Mouse (Mus musculus): Measurements from ENCODE around the gene Hdac1.

The Hdac1 gene

DNA sequence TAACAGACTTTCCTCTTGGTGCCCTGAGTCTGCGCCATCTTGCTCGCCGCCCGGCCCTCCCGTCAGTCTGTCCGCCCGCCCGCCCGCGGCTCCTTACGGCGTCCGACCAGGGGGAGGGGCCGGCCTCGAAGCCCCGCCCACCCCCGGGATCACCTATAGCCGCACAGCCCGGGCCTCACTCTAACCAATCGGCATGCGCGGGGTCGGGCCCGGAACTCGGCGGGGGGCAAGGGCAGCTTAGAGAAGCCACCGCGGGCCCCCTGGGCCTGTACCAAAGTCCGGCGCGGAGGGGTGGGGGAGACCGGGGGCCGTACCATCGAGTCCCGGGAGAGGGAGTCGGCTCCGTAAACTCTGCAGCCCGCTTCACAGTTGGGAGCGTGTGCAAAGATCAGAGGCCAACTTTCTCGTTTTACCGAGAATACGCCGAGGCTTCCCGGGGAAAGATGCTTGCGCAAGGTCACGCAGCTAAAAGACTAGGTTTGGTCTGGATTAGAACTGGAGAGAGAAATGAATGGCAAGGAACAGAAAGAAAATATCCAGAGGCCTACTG lies at the start of gene Hdac1:
Gene Hdac1 (minus strand): TSS at position 122 of the 550 bp plus-strand sequence.
- peak; percentile 98 to 99 for DNase-seq

- DNase-seq, result no peak
These were observed 46.4 kb upstream of the Hdac1 start for GRCm38 (mm10) chr4:129588865-129589264.

- DNase-seq, result no peak
These were observed 44.4 kb upstream of the Hdac1 start for GRCm38 (mm10) chr4:129586943-129587342.

GRCm38 (mm10) chr4:129585773-129586172 lies 43.3 kb upstream of the Hdac1 start:
- DNase-seq, result no peak

GRCm38 (mm10) chr4:129584884-129585608 lies 42.5 kb upstream of the Hdac1 start:
- peak; percentile 81 to 87 for DNase-seq

- DNase-seq, result no peak
These were observed 41.9 kb upstream of the Hdac1 start for GRCm38 (mm10) chr4:129584370-129584769.

GRCm38 (mm10) chr4:129582251-129582650 lies 39.7 kb upstream of the Hdac1 start:
- no peak for DNase-seq

DNA sequence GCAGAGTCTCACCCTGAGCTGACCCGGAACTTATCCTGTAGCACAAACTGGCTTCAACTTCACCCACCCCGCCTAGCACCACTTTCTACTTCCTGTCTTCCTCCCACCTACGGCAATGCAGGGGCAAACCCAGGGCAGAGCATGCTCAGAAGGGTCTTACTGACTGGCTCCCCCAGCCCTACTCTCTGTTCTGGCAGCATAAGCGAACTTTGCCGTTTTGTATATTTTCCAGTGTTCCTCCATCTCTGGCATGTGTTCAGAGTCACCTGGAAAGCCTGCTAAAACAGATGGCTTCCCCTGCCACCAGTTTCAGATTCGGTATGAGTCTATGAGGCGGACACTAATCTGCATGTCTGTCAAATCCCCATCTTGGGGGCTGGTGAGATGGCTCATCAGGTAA lies 37.8 kb upstream of the Hdac1 start:
- no peak for DNase-seq

- no peak for DNase-seq
These were observed 36.0 kb upstream of the Hdac1 start, which contains the start of gene Fam167b for GRCm38 (mm10) chr4:129578466-129578865. Fam167b (minus strand) TSS chr4:129578549.

DNA sequence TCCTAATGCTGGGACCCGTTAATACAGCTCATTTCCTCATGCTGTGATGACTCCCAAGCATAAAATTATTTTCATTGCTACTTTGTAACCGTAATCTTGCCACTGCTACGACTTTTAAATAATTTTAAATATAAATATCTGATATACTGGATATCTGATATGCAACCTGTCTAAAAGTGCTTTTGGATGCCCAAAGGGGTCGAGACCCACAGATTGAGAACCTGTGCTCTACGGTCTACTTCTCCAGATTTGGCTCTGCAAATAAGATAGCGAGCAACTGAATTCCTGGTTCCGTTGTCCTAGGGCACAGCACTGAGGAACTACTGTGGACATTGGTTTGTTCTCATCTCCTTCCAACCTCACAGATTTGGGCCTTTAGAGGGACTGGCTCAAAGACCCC lies 35.2 kb upstream of the Hdac1 start:
- no peak for DNase-seq

GRCm38 (mm10) chr4:129576863-129577491 lies 34.5 kb upstream of the Hdac1 start:
- peak; percentile 67 to 69 for DNase-seq

- DNase-seq, result peak; percentile 26 to 45
These were observed 32.8 kb upstream of the Hdac1 start for GRCm38 (mm10) chr4:129575171-129575844.

DNA sequence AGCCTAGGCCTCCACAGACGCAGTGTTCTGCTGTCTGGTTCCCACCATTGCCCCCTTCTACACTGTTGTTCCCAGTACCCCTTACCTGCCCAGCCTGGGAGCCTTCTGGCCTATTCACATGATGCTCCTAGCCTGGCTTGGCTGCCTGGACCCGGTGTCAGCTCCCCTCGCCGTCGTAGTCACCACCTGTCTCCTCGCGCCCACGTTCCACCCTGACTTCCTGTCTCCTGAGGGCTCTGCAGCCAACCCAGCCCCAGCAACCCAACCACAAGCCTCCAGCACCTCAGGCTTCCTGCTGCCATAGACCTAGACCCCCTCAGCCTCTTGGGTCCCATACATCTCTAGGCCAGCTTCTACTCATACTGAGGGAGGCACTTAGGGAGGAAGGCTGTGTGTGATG lies 30.9 kb upstream of the Hdac1 start, which contains the start of gene Lck:
Gene Lck (minus strand): TSS at position 212 of the 400 bp plus-strand sequence.
- DNase-seq, result no peak

DNA sequence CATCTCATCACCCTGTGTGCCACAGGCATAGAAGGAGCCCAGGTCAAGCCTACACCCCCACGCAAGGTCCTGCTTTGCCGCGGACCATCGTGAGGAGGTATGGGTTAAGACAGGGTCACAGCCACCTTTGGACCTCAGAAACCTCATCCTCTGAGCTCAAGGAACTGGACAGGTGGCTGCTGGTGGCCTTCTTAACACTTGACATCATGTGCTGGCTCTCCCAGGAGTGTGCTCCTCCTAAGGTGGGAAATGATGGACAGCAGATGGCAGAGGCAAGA lies 30.5 kb upstream of the Hdac1 start:
- DNase-seq, result no peak

- no peak for DNase-seq
These were observed 30.0 kb upstream of the Hdac1 start for GRCm38 (mm10) chr4:129572236-129573092.

- no peak for DNase-seq
These were observed 29.1 kb upstream of the Hdac1 start for GRCm38 (mm10) chr4:129571551-129572084.

- DNase-seq, result no peak
These were observed 27.5 kb upstream of the Hdac1 start for GRCm38 (mm10) chr4:129570028-129570427.

DNA sequence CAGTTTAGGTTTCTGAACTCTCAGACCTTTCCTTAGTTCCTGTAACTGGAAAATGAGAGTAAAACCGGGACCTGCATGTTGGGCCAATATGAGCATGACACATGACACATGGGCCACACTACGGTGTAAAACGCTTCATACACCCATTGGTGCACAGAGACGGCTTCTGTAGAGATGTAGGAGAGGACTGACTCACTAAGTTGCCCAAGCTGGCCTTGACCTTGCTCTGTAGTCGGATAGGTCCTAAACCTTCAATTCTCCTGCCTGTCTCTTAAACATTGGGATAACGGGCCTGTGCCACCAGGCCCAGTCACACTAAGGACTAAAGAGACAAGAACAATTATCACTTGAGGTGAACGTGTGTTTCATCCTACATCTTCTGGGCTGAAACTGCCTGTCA lies 25.9 kb upstream of the Hdac1 start:
- no peak for DNase-seq

- DNase-seq, result no peak
These were observed 22.6 kb upstream of the Hdac1 start for GRCm38 (mm10) chr4:129565139-129565538.

DNA sequence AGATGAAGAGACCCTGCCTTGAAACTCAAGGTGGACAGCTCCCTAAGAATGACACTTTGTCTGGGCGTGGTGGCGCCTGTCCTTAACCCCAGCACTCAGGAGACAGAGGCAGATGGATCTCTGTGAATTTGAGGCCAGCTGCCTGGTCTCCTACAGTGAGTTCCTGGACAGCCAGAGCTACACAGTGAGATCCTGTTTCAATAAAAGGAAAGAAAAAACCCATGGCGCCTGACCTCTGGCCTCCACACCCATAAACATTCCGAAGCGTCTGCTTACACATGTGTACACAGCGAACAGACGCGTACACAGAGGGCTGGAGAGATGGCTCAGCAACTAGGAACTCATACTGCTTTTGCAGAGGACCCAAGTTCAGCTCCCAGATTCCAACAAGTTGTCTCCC lies 21.2 kb upstream of the Hdac1 start:
- no peak for DNase-seq

- DNase-seq, result no peak
These were observed 18.7 kb upstream of the Hdac1 start for GRCm38 (mm10) chr4:129561184-129561583.

DNA sequence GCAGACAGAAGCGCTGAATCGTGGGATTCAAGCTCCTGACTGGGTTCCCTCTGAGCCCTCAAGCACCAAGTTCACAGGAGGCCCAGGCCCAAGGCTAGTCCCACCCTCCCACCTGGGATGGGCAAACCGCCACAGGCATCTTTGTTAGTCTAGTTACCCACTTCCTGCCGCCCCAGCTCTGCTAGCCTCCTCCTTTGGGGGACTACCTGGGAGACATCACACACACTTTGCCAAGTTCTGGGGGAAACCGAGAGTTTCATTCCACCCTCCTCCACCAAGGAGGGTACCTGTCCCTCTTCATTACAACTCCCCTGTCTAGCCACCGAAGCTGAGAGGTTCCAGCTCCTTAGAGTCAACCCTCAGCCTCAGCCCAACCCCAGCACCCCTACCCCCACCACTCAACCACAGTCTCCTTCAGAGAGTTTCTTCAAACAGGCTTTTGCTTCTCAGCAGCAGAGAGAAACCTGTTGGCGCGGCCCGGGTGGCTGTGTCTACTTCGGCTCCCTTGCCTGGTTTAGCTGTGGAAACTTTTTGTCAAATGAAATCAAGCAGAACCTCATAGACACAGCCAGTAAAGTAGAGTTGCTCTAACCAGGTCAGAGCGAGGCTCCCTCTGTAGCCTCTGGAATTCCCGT lies 15.9 kb upstream of the Hdac1 start:
- no peak for DNase-seq
